Mouse (Mus musculus): ENCODE measurements around the gene Trappc6b. TPM values are rescaled to one million over a fixed set of nuclear protein-coding genes. Genes with fewer than 3 reads are reported as not detected.
"Not testable (repeated sequence)": the region's sequence is repeated elsewhere in the genome, so short reads cannot be mapped to it uniquely, and the experiment has no call there.

The Trappc6b gene
- total RNA-seq, 2 experiments from 2014 or later = 122 to 132 TPM

DNA sequence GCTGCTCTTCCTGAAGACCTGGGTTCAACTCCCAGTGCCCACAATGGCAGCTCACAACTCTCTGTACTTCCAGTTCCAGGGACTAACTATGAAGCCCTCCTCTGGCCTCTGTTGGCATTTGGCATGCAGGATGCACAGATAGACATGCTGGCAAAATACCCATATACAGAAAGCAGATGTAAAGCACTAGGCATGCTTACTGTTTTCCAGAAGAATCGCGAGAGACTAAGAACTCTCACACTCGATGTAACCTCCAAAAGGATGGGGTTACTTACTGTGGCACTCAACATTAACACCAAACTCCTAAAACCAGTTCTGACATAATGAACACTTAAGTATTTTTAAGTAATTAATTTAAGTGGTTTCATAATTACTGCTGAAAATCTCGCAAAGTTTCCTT lies 950 bp downstream of the Trappc6b start:
- intact Hi-C loops (cut with DNase I) = no loop called here
- DNase-seq (ENCODE audit: extremely low spot score in 1 of 2, low spot score in 2 of 2) = no peak

GRCm38 (mm10) chr12:59058242-59058641 lies 3.0 kb downstream of the Trappc6b start:
- intact Hi-C loops (cut with DNase I); DNase-seq (ENCODE audit: extremely low spot score in 1 of 2, low spot score in 2 of 2): not testable (repeated sequence)

GRCm38 (mm10) chr12:59056222-59056621 lies 5.0 kb downstream of the Trappc6b start:
- intact Hi-C loops (cut with DNase I) = no loop called here

DNA sequence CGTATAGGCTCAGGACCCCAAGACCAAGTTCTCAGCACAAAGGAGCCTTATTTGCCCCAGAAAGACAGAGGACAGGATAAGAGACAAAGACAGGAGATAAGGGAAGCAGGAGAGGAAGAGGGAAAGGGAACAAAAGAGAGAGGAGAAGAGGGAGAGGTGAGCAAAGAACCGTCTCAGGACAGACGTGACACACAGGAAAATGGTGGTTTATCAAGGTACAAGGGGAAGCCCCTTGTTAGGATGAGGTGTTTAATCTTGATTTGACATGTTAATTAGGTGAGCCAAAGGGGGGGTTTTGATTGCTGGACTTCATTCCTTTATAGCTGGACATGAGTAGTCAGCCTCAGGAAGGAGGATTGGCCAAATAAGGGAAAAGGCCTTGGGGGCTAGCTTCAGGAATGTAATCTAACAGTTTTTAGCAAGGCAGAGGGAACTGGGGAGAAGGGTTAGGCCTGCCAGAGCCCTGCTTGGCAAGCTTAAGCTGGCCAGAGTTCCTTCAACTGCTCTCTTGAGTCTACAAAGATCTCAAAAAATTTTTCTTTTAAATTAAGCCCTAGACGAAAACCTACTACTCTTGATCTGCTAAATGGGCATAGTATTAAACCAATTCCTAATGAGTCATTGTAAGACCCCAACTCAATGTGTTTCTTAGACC lies 5.9 kb downstream of the Trappc6b start:
- intact Hi-C loops (cut with DNase I) = no loop called here
- no peak for DNase-seq (ENCODE audit: extremely low spot score in 1 of 2, low spot score in 2 of 2)

More at GRCm38 (mm10) chr12:59056222-59056621, 5.0 kb downstream of the Trappc6b start:
- DNase-seq (ENCODE audit: extremely low spot score in 1 of 2, low spot score in 2 of 2) = no peak

GRCm38 (mm10) chr12:59053976-59054375 lies 7.3 kb downstream of the Trappc6b start:
- no peak for DNase-seq (ENCODE audit: extremely low spot score in 1 of 2, low spot score in 2 of 2)
- intact Hi-C loops (cut with DNase I) = no loop called here

GRCm38 (mm10) chr12:59053166-59053565 lies 8.1 kb downstream of the Trappc6b start:
- no peak for DNase-seq (ENCODE audit: extremely low spot score in 1 of 2, low spot score in 2 of 2)
- intact Hi-C loops (cut with DNase I) = no loop called here

DNA sequence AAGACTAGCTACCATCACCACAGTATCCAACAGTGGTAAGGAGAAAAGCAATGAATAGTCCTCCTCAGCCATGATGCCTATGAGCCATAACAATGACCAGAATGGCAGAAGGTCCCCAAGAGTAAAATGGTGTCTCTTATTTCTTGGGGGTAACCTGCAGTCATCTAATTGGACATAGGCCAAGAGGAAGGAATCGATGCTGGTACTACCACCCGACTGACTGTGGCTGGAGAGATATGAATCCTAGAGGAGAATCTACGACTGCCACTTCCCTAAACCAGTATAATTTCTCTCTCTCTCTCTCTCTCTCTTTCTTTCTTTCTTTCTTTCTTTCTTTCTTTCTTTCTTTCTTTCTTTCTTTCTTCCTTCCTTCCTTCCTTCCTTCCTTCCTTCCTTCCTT lies 8.8 kb downstream of the Trappc6b start:
- intact Hi-C loops (cut with DNase I) = no loop called here
- DNase-seq (ENCODE audit: extremely low spot score in 1 of 2, low spot score in 2 of 2) = no peak

DNA sequence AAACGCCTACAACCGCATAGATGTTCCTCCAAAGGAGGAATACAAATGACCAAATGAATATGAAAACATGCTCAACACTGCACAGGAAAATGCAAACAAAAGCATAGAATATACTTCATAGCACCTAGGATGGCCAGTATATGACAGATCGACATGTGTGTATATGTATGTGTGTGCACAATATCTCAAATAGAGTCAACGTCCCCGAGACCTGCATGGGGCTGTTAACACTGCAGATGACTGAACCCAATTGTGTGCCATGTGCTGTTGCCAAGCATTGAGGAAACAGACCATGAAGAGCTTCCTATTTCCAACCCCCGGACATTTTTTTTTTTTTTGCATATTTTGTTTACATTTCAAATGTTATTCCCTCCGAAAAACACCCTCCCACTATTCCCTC lies 20.4 kb downstream of the Trappc6b start:
- no peak for DNase-seq (ENCODE audit: extremely low spot score in 1 of 2, low spot score in 2 of 2)
- intact Hi-C loops (cut with DNase I) = no loop called here

DNA sequence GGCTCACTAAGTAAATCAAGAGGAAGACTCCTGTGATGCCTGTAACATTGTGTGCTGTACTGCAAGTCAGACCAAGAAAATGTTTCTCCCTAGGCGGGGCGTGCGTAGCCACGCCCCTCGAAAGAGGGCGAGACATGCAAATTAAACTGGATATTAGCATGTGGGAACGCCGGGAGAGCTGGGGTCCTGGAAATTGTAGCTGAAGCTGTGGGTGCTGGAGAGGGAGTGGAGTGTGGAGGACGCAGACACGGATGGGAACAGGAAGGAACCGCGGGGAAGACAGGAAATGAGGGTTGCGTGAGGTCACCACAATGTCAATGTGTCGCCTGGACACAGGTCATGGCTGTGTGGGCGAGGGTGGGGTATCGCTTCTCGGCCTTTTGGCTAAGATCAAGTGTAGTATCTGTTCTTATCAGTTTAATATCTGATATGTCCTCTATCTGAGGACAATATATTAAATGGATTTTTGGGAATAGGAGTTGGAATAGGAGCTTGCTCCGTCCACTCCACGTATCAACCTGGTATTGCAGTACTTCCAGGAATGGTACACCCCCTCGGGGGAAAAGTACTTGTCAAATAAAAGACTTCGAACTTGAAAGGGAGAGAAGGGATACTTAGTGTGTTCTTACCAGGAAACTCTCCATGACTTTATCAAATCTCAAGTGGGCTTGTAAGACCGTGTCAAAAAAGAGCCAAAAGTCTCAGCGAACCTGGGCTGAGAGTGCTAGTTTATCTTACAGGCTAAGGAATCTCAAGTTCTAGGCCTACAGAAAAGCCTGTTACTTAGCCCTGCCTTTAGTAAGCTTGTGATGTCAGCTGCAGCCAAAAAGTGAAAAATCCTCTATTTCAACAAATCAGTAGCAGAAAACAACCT lies 21.1 kb downstream of the Trappc6b start:
- intact Hi-C loops (cut with DNase I) = no loop called here
- DNase-seq (ENCODE audit: extremely low spot score in 1 of 2, low spot score in 2 of 2) = peak in 1 of 2 experiments; percentile 43

GRCm38 (mm10) chr12:59039162-59039970 lies 21.9 kb downstream of the Trappc6b start:
- intact Hi-C loops (cut with DNase I) = no loop called here
- no peak for DNase-seq (ENCODE audit: extremely low spot score in 1 of 2, low spot score in 2 of 2)

DNA sequence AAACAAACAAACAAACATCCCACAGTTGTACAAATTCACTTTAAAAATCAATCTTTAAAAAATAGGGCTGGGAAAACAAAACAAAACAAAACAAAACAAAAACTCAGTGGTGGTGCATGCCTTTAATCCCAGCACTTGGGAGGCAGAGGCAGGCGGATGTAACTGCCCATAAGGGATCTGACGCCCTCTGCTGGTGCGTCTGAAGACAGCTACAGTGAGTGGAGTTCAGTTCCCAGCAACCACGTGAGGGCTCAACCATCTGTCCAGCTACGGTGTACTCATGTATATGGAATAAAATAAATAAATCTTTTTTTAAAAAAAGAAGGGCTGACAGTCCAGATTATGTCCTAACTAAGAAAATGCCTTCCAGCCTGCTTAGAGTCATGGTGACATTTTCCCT lies 29.2 kb downstream of the Trappc6b start:
- no peak for DNase-seq (ENCODE audit: extremely low spot score in 1 of 2, low spot score in 2 of 2)
- intact Hi-C loops (cut with DNase I) = no loop called here

GRCm38 (mm10) chr12:59021306-59021705 lies 40.0 kb downstream of the Trappc6b start:
- intact Hi-C loops (cut with DNase I) = no loop called here
- DNase-seq (ENCODE audit: extremely low spot score in 1 of 2, low spot score in 2 of 2) = no peak

- intact Hi-C loops (cut with DNase I) = no loop called here
- no peak for DNase-seq (ENCODE audit: extremely low spot score in 1 of 2, low spot score in 2 of 2)
Measured at GRCm38 (mm10) chr12:59019891-59020290, 41.4 kb downstream of the Trappc6b start.

GRCm38 (mm10) chr12:59017970-59018369 lies 43.3 kb downstream of the Trappc6b start:
- DNase-seq (ENCODE audit: extremely low spot score in 1 of 2, low spot score in 2 of 2) = no peak
- intact Hi-C loops (cut with DNase I) = no loop called here

DNA sequence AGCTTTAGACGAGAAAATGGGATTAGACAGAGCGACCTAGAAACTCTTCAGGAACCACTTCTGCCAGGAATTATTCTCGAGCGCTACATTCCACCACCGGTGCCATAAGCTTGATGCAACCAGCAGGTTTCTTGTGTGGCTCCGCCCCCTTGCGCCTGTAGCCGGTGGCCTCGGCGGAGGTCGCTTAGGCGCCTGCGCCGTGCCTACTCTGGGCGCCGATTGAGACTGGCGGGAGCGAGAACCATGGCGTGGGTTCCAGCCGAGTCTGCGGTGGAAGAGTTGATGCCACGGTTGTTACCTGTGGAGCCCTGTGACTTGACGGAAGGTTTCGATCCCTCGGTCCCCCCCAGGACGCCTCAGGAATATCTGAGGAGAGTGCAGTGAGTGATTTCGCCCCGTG lies 48.0 kb downstream of the Trappc6b start, which contains the start of gene Gemin2:
TSS of gene Gemin2 (plus strand) at position 160 of the 400 bp plus-strand sequence.
- peak; percentile 86 to 95 for DNase-seq (ENCODE audit: extremely low spot score in 1 of 2, low spot score in 2 of 2)

GRCm38 (mm10) chr12:59012710-59013091 lies 48.6 kb downstream of the Trappc6b start:
- intact Hi-C loops (cut with DNase I) = no loop called here
- no peak for DNase-seq (ENCODE audit: extremely low spot score in 1 of 2, low spot score in 2 of 2)

More for the DNA sequence above, 48.0 kb downstream of the Trappc6b start, which contains the start of gene Gemin2:
- intact Hi-C loops (cut with DNase I) = no loop called here

- DNase-seq (ENCODE audit: extremely low spot score in 1 of 2, low spot score in 2 of 2) = peak; percentile 96 to 98
- intact Hi-C loops (cut with DNase I) = no loop called here
Measured at GRCm38 (mm10) chr12:59011844-59012709, 49.2 kb downstream of the Trappc6b start, which contains the start of gene Sec23a. Sec23a (minus strand) TSS chr12:59012017.

GRCm38 (mm10) chr12:59011275-59011843 lies 49.9 kb downstream of the Trappc6b start:
- DNase-seq (ENCODE audit: extremely low spot score in 1 of 2, low spot score in 2 of 2) = no peak
- intact Hi-C loops (cut with DNase I) = no loop called here
